Mouse (Mus musculus): Measurements from ENCODE around the gene Igbp1.
A peak's percentile ranks its signal among the peaks of the same experiment; 100 is the strongest.

GRCm38 (mm10) chrX:100480317-100480716 lies 13.8 kb upstream of the Igbp1 start:
- TF ChIP-seq CTCF (IDR thresholded peaks at IDR 0.05; ENCODE audit: low read depth) (peak; percentile 72), EP300 (IDR thresholded peaks at IDR 0.05; ENCODE audit: low read depth) (no peak)
